ENCODE assay signal across 8 mouse cellular contexts in the genomic region with DNA sequence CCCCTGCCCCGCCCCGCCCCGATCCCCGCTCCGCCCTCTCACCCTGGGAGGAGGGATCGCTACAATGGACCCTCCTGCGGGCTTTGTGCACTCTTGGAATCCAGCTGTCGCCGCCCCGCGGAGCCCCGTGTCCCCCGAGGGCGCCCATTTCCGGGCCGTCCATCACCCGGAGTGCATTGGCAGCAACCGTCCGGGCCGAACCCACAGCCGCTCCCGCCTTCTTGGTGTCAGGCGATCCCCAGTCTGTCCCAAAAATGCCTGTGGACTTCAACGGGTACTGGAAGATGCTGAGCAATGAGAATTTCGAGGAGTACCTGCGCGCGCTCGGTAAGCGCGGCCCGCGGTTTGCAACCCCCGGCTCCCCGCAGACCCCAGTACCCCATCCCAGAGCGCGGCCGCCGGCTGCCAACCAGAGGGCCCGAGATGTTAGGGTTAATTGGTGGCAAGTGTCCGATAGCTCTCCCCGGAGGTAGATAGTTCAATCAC. TPM values are rescaled to one million over a fixed set of nuclear protein-coding genes. Genes with fewer than 3 reads are reported as not detected.
DNase-seq lines count a peak whose midpoint lies in the region; ATAC-seq and TF ChIP-seq lines count a peak whose summit lies in the region.

No protein-coding gene starts in this region.

- H3K36me3 ChIP-seq in ES-E14 (ENCODE audit: control insufficient read depth, insufficient read depth, low read length, poor library complexity, severe bottlenecking): no peaks in the 10 kb centered on the region
- no peaks in the 10 kb centered on the region for H3K36me3 ChIP-seq in intestine, embryonic 15.5 days
- H3K36me3 ChIP-seq in liver, postnatal 0 days (replicated peaks; ENCODE audit: insufficient read depth, low read length): no peaks in the 10 kb centered on the region
- no peaks in the 10 kb centered on the region for H3K36me3 ChIP-seq in neural tube, embryonic 15.5 days

- no peak for TF ChIP-seq CTCF in liver, postnatal 0 days (IDR thresholded peaks at IDR 0.05; ENCODE audit: low read depth)

- intact Hi-C loops in gastrocnemius, postnatal 36 days (cut with DNase I): no loop called here

- no peaks in the 10 kb centered on the region for H3K27me3 ChIP-seq in intestine, embryonic 15.5 days (replicated peaks)
- peaks cover 3% of the 10 kb centered on the region; the same call in 1 of the 2 replicates for H3K27me3 ChIP-seq in liver, postnatal 0 days (ENCODE audit: insufficient read depth, low read length)
- 0 out of 2 replicates have a peak, but pooled peaks cover 2% of the 10 kb centered on the region for H3K27me3 ChIP-seq in neural tube, embryonic 15.5 days (replicated peaks)

- H3K4me3 ChIP-seq in ES-E14 (ENCODE audit: insufficient read depth in 1 of 2, low read depth in 1 of 2, low read length in 2 of 2, poor library complexity in 1 of 2, severe bottlenecking in 1 of 2): peak overlapping the region; percentile 66 to 70
- peak overlapping the region; percentile 68 for H3K4me3 ChIP-seq in intestine, embryonic 15.5 days (replicated peaks)
- H3K4me3 ChIP-seq in liver, postnatal 0 days (ENCODE audit: low read depth, low read length): peak overlapping the region; percentile 52
- H3K4me3 ChIP-seq in neural tube, embryonic 15.5 days (replicated peaks): peak overlapping the region; percentile 57

- H3K9me3 ChIP-seq in ES-E14 (ENCODE audit: control insufficient read depth, insufficient read depth, low read depth, low read length): no peaks in the 10 kb centered on the region
- no peaks in the 10 kb centered on the region for H3K9me3 ChIP-seq in intestine, embryonic 15.5 days
- no peaks in the 10 kb centered on the region for H3K9me3 ChIP-seq in liver, postnatal 0 days (ENCODE audit: low read length)
- no peaks in the 10 kb centered on the region for H3K9me3 ChIP-seq in neural tube, embryonic 15.5 days (replicated peaks)

- H3K9ac ChIP-seq in ES-E14 (ENCODE audit: insufficient read depth, low read depth, low read length, poor library complexity, severe bottlenecking): peak overlapping the region; percentile 9; the same call in 1 of the 2 replicates
- H3K9ac ChIP-seq in intestine, embryonic 15.5 days: peak overlapping the region; percentile 62
- H3K9ac ChIP-seq in liver, postnatal 0 days (replicated peaks): peak overlapping the region; percentile 58
- peak overlapping the region; percentile 57 for H3K9ac ChIP-seq in neural tube, embryonic 15.5 days (replicated peaks)

- peaks cover 1 to 21% of the 10 kb centered on the region in 2 experiments; a peak in 2 of 4 replicates for H3K4me1 ChIP-seq in ES-E14 (ENCODE audit: control insufficient read depth in 2 of 2, insufficient read depth in 2 of 2, low read length in 2 of 2, poor library complexity in 1 of 2)
- peaks cover 48% of the 10 kb centered on the region for H3K4me1 ChIP-seq in intestine, embryonic 15.5 days (replicated peaks)
- peaks cover 30% of the 10 kb centered on the region for H3K4me1 ChIP-seq in liver, postnatal 0 days (ENCODE audit: insufficient read depth)
- H3K4me1 ChIP-seq in neural tube, embryonic 15.5 days: peaks cover 57% of the 10 kb centered on the region

- TF ChIP-seq EP300 in liver, postnatal 0 days (IDR thresholded peaks at IDR 0.05; ENCODE audit: low read depth): no peak

- in situ Hi-C loops in ES-E14 (cut with MboI; ENCODE audit: low sequenced_read_pairs in 2 of 2, unreplicated experiment in 2 of 2): loop anchor here in 1 of 2 experiments (10.0 kb wide), 1 partner anchor 110 kb away; no protein-coding TSS in a partner anchor

- peak overlapping the region; percentile 90 for H3K4me2 ChIP-seq in intestine, embryonic 15.5 days (replicated peaks)
- peak overlapping the region; percentile 70 for H3K4me2 ChIP-seq in liver, postnatal 0 days (ENCODE audit: low read depth, low read length)
- H3K4me2 ChIP-seq in neural tube, embryonic 15.5 days: peak overlapping the region; percentile 84

- H3K27ac ChIP-seq in ES-E14 (ENCODE audit: insufficient read depth, low read depth, low read length, poor library complexity, severe bottlenecking): no peak overlapping the region
- peak overlapping the region; percentile 48; the same call in 1 of the 2 replicates for H3K27ac ChIP-seq in intestine, embryonic 15.5 days
- H3K27ac ChIP-seq in liver, postnatal 0 days (ENCODE audit: low read depth): peak overlapping the region; percentile 96
- peak overlapping the region; percentile 71 for H3K27ac ChIP-seq in neural tube, embryonic 15.5 days (replicated peaks)

- under 1% methylated on average over 37 of the region's 42 CpGs for WGBS in intestine, embryonic 15.5 days
- under 1% methylated on average over 41 of the region's 42 CpGs for WGBS in liver, postnatal 0 days (ENCODE audit: insufficient replicate concordance)
- 1% methylated on average over 41 of the region's 42 CpGs for WGBS in neural tube, embryonic 15.5 days

- ATAC-seq in common myeloid progenitor, adult 5-6 weeks (replicated peaks; ENCODE audit: low read depth, poor library complexity, severe bottlenecking): peak; percentile 79
- peak; percentile 76 for ATAC-seq in intestine, embryonic 15.5 days
- peak; percentile 58 for ATAC-seq in liver, postnatal 0 days
- peak; percentile 65 for ATAC-seq in neural tube, embryonic 15.5 days (ENCODE audit: low FRiP score)

- DNase-seq in ES-E14 (ENCODE audit: low read depth, low spot score): peak; percentile 38
- peak; percentile 21 to 37 for DNase-seq in gastrocnemius, postnatal 36 days
- DNase-seq in liver, postnatal 0 days: peak; percentile 76
- no peak for DNase-seq in frontal cortex, postnatal 36 days (ENCODE audit: low spot score in 2 of 2)
- DNase-seq in right cerebral cortex, postnatal 36 days (ENCODE audit: low spot score in 2 of 2): no peak

TF ChIP-seq in ES-E14, 5 proteins besides CTCF, POLR2A, EP300 and RAD21:
- TF ChIP-seq HCFC1 (IDR thresholded peaks at IDR 0.05; ENCODE audit: borderline replicate concordance, insufficient read depth, low read length): no peak
- no peak for TF ChIP-seq ZNF384 (IDR thresholded peaks at IDR 0.05; ENCODE audit: low read depth, low read length)
- TF ChIP-seq CHD2 (IDR thresholded peaks at IDR 0.05; ENCODE audit: low read depth, low read length): no peak
- no peak for TF ChIP-seq ZC3H11A (IDR thresholded peaks at IDR 0.05; ENCODE audit: borderline replicate concordance, low read depth, low read length)
- TF ChIP-seq MAFK (IDR thresholded peaks at IDR 0.05; ENCODE audit: insufficient read depth, low read depth, low read length): 0 out of 2 replicates have a peak, but pooled peaks have one; percentile 54
TF ChIP-seq in ES-E14: peak in this region for 1.

RNA-seq across cellular contexts. Expression of a gene that starts 2.0 kb away (rescaled TPM):
- total RNA-seq in ES-E14 (2012; rRNA removed): 7.0 and 11.5 TPM in 2 replicates
- 2.9 and 3.9 TPM in 2 replicates for total RNA-seq in common myeloid progenitor, adult 5-6 weeks (2017)
- 1 to 10 TPM; 1.2 to 1.5 TPM for total RNA-seq in gastrocnemius, postnatal 36 days (2021)
- 62.8 and 66.5 TPM in 2 replicates for polyA plus RNA-seq in intestine, embryonic 15.5 days (2015; fragmentation: Nextera tagmentation; extraction: Ambion mirVana)
- polyA plus RNA-seq in liver, postnatal 0 days (2015; fragmentation: Nextera tagmentation; extraction: Ambion mirVana): 54.3 and 59.6 TPM in 2 replicates
- polyA plus RNA-seq in neural tube, embryonic 15.5 days (2015; fragmentation: Nextera tagmentation; extraction: Ambion mirVana): 67.5 and 74.8 TPM in 2 replicates

Comparison
In these comparisons a context has a peak if more than half of its experiments do, and no peak if none do; other contexts are left out.
1. DNase-seq: peak in ES-E14 (single experiment), gastrocnemius, postnatal 36 days (2 of 2) and liver, postnatal 0 days (single experiment); none in frontal cortex, postnatal 36 days (0 of 2) and right cerebral cortex, postnatal 36 days (0 of 2).
2. H3K9ac ChIP-seq: peak in every context shown above with its lines; median percentile 62 in intestine, embryonic 15.5 days; 58 in liver, postnatal 0 days; 57 in neural tube, embryonic 15.5 days; 9 in ES-E14.
3. Peak in every context shown above with its lines, with median percentiles within 50 percentile points of each other: H3K4me3 ChIP-seq, ATAC-seq and H3K4me2 ChIP-seq.